Mouse (Mus musculus) C2C12 (cell line): Measurements from ENCODE around the gene Sar1a. TPM values are rescaled to one million over a fixed set of nuclear protein-coding genes. Genes with fewer than 3 reads are reported as not detected.

Source experiments
- H3K27me3 ChIP-seq: one replicate; pipeline ENCODE4 v1.6.1; 2011; ENCODE audit not compliant: control insufficient read depth, insufficient read depth, insufficient read length
- H3K36me3 ChIP-seq: one replicate; pipeline ENCODE4 v1.6.1; 2011; ENCODE audit not compliant: control insufficient read depth, insufficient read depth
- H3K4me3 ChIP-seq: one replicate; pipeline ENCODE4 v1.5.1; 2011; ENCODE audit warnings: mild to moderate bottlenecking, control low read depth; ENCODE audit not compliant: poor library complexity, insufficient read depth, severe bottlenecking
- H3K79me2 ChIP-seq: one replicate; pipeline ENCODE4 v1.6.1; 2011; ENCODE audit not compliant: control insufficient read depth, insufficient read depth
- H3K79me3 ChIP-seq: one replicate; pipeline ENCODE4 v1.6.1; 2011; ENCODE audit warnings: low read depth, control low read depth
- H3ac ChIP-seq: one replicate; pipeline ENCODE3; 2011; ENCODE audit warnings: low read depth; ENCODE audit not compliant: control insufficient read depth, insufficient read length
- CEBPB ChIP-seq: IDR thresholded peaks from one replicate; pipeline ENCODE4 v1.6.1; 2011; ENCODE audit warnings: low read depth, mild to moderate bottlenecking, control low read depth, moderate library complexity
- CTCF ChIP-seq: IDR thresholded peaks from one replicate; pipeline ENCODE4 v1.5.1; 2011; ENCODE audit not compliant: control insufficient read depth, insufficient read depth, insufficient read length
- FOSL1 ChIP-seq: IDR thresholded peaks from one replicate; pipeline ENCODE4 v1.8.0; 2011; ENCODE audit warnings: mild to moderate bottlenecking, low read length; ENCODE audit not compliant: poor library complexity, insufficient read depth, severe bottlenecking
- MAX ChIP-seq: IDR thresholded peaks from one replicate; pipeline ENCODE4 v1.6.1; 2011; ENCODE audit warnings: mild to moderate bottlenecking, control low read depth
- MYOD1 ChIP-seq: IDR thresholded peaks from one replicate; pipeline ENCODE4 v1.6.1; 2011; ENCODE audit warnings: low read depth; ENCODE audit not compliant: control insufficient read depth, insufficient read length
- MYOG ChIP-seq: IDR thresholded peaks from one replicate; pipeline ENCODE4 v1.6.1; 2011; ENCODE audit not compliant: control insufficient read depth, insufficient read length; ENCODE audit errors: extremely low read depth
- USF1 ChIP-seq: IDR thresholded peaks from one replicate; pipeline ENCODE4 v1.6.1; 2011; ENCODE audit warnings: low read depth, mild to moderate bottlenecking, control low read depth, moderate library complexity
- polyA plus RNA-seq: library from polyadenylated mRNA; unstranded; fragments of >200 nt; fragmentation: generic; extraction: Trizol; gene quantifications from one replicate; pipeline ENCODE4 v1.2.1, GENCODE M21; 2012; ENCODE audit warnings: missing spikeins

Gene Sar1a
- polyA plus RNA-seq, 1 experiment: 150 TPM

- peaks cover 78% of the 10 kb centered on the region for H3K79me2 ChIP-seq
- no peaks in the 10 kb centered on the region for H3K27me3 ChIP-seq
- H3K79me3 ChIP-seq: peaks cover 21% of the 10 kb centered on the region
- H3K36me3 ChIP-seq: peaks cover 83% of the 10 kb centered on the region
- H3ac ChIP-seq: no peak overlapping the region
- TF ChIP-seq MYOD1 (no peak), USF1 (no peak), FOSL1 (no peak), MYOG (no peak)
- no peak overlapping the region for H3K4me3 ChIP-seq
Measured at GRCm38 (mm10) chr10:61656928-61657882, 22.9 kb upstream of the Sar1a start.

DNA sequence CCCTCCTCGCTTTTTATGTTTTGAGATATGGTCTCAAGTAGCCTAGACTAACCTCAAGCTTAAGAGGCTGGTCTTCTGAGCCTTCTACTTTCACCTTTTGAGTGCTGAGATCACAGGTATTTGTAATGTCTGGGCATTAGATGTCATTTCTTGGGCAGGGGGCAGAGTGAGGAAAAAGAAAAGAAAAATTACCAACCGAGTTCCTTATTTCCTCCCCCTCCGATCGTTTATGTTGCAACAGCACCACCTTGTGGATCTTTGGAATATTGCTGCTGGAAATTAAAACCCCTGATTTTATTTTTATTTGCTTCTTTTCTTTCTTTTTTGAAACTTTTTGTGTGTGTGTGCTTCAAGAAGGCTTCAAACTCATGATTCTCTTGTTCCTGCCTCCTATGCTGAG lies 22.1 kb upstream of the Sar1a start:
- Histone ChIP-seq H3K4me3 (no peak overlapping the region), H3K27me3 (no peaks in the 10 kb centered on the region), H3K79me3 (peaks cover 17% of the 10 kb centered on the region), H3K36me3 (peaks cover 83% of the 10 kb centered on the region), H3K79me2 (peaks cover 71% of the 10 kb centered on the region), H3ac (no peak overlapping the region)
- no peak for TF ChIP-seq MYOD1
- no peak for TF ChIP-seq MAX

GRCm38 (mm10) chr10:61661887-61662286 lies 18.2 kb upstream of the Sar1a start:
- Histone ChIP-seq H3K4me3 (no peak overlapping the region), H3K27me3 (no peaks in the 10 kb centered on the region), H3K36me3 (peaks cover 95% of the 10 kb centered on the region), H3ac (peak overlapping the region; percentile 33), H3K79me2 (peaks cover 32% of the 10 kb centered on the region), H3K79me3 (peaks cover 8% of the 10 kb centered on the region)
- peak; percentile 51 for TF ChIP-seq FOSL1
- TF ChIP-seq CEBPB: no peak

- Histone ChIP-seq H3K36me3 (peaks cover 95% of the 10 kb centered on the region), H3K79me3 (peaks cover 5% of the 10 kb centered on the region)
- no peak for TF ChIP-seq MYOD1
- TF ChIP-seq CEBPB: no peak
- no peak for TF ChIP-seq CTCF
- no peak for TF ChIP-seq MAX
- TF ChIP-seq USF1: no peak
- no peak for TF ChIP-seq MYOG
- no peak for TF ChIP-seq FOSL1
Measured at GRCm38 (mm10) chr10:61662391-61662988, 17.6 kb upstream of the Sar1a start.

GRCm38 (mm10) chr10:61665111-61665510 lies 15.0 kb upstream of the Sar1a start:
- H3K79me3 ChIP-seq: no peaks in the 10 kb centered on the region
- H3K79me2 ChIP-seq: peaks cover under 1% of the 10 kb centered on the region
- H3K36me3 ChIP-seq: peaks cover 95% of the 10 kb centered on the region
- no peak overlapping the region for H3ac ChIP-seq
- no peak for TF ChIP-seq CEBPB
- TF ChIP-seq MYOG: no peak
- TF ChIP-seq MAX: no peak
- no peak for TF ChIP-seq USF1
- TF ChIP-seq MYOD1: no peak
- no peak for TF ChIP-seq CTCF
- no peak for TF ChIP-seq FOSL1
- H3K27me3 ChIP-seq: no peaks in the 10 kb centered on the region
- H3K4me3 ChIP-seq: no peak overlapping the region

More at GRCm38 (mm10) chr10:61662391-61662988, 17.6 kb upstream of the Sar1a start:
- no peak overlapping the region for H3ac ChIP-seq
- H3K4me3 ChIP-seq: no peak overlapping the region
- peaks cover 26% of the 10 kb centered on the region for H3K79me2 ChIP-seq
- H3K27me3 ChIP-seq: no peaks in the 10 kb centered on the region

GRCm38 (mm10) chr10:61665651-61666050 lies 14.4 kb upstream of the Sar1a start:
- Histone ChIP-seq H3ac (no peak overlapping the region), H3K79me3 (no peaks in the 10 kb centered on the region), H3K27me3 (no peaks in the 10 kb centered on the region), H3K36me3 (peaks cover 95% of the 10 kb centered on the region), H3K79me2 (no peaks in the 10 kb centered on the region), H3K4me3 (no peak overlapping the region)
- no peak for TF ChIP-seq MAX
- no peak for TF ChIP-seq MYOD1
- TF ChIP-seq FOSL1: no peak
- TF ChIP-seq USF1: no peak
- TF ChIP-seq MYOG: no peak
- TF ChIP-seq CTCF: no peak
- TF ChIP-seq CEBPB: no peak
